Mouse (Mus musculus) midbrain, embryonic 16.5 days (tissue): ENCODE measurements around the gene Tpcn1. TPM values are rescaled to one million over a fixed set of nuclear protein-coding genes. Genes with fewer than 3 reads are reported as not detected.

Source experiments
- ATAC-seq: fragments of 200-750 bp; cut with Nextera tagmentation; 2 replicates; pipeline ENCODE4 v1.8.0; 2017; ENCODE audit warnings: moderate TSS enrichment
- H3K27ac ChIP-seq: fragments of 300-500 bp; sonication (generic); 2 replicates; pipeline ENCODE4 v1.5.1; 2014; ENCODE audit warnings: mild to moderate bottlenecking, low read length, mixed read lengths
- H3K27me3 ChIP-seq: fragments of 300-500 bp; sonication (generic); 2 replicates; pipeline ENCODE4 v1.6.1; 2014; ENCODE audit warnings: low read depth, low read length, mixed read lengths; ENCODE audit not compliant: control insufficient read depth, insufficient read depth
- H3K36me3 ChIP-seq: fragments of 300-500 bp; sonication (generic); 2 replicates; pipeline ENCODE4 v1.6.1; 2014; ENCODE audit warnings: mild to moderate bottlenecking, low read length, moderate library complexity, mixed read lengths; ENCODE audit not compliant: control insufficient read depth, insufficient read depth
- H3K4me1 ChIP-seq: fragments of 300-500 bp; sonication (generic); 2 replicates; pipeline ENCODE4 v1.6.1; 2014; ENCODE audit warnings: mild to moderate bottlenecking, low read length, mixed read lengths; ENCODE audit not compliant: control insufficient read depth, insufficient read depth
- H3K4me2 ChIP-seq: fragments of 300-500 bp; sonication (generic); 2 replicates; pipeline ENCODE4 v1.6.1; 2014; ENCODE audit warnings: mild to moderate bottlenecking, low read length, mixed read lengths
- H3K4me3 ChIP-seq: fragments of 300-500 bp; sonication (generic); 2 replicates; pipeline ENCODE4 v1.5.1; 2014; ENCODE audit warnings: low read depth, mild to moderate bottlenecking, low read length, moderate library complexity, mixed read lengths
- H3K9ac ChIP-seq: fragments of 300-500 bp; sonication (generic); 2 replicates; pipeline ENCODE4 v1.6.1; 2014; ENCODE audit warnings: low read depth, low read length, mixed read lengths
- H3K9me3 ChIP-seq: fragments of 300-500 bp; sonication (generic); replicated peaks from 2 replicates; pipeline ENCODE4 v1.6.1; 2014; ENCODE audit warnings: mild to moderate bottlenecking, low read length, mixed read lengths; ENCODE audit not compliant: control insufficient read depth, poor library complexity, severe bottlenecking
- WGBS: fragments of 180-500 bp; shearing (Covaris S2); extraction: QIAGEN DNeasy Blood & Tissue Kit; methylation state at CpG from one replicate; pipeline ENCODE4 v1.1.7; 2014; 5-methylcytosine and 5-hydroxymethylcytosine counted together
- polyA plus RNA-seq: library from polyadenylated mRNA; unstranded; fragments of >200 nt; fragmentation: Nextera tagmentation; extraction: Ambion mirVana; gene quantifications from 2 replicates; pipeline ENCODE4 v1.2.1, GENCODE M21; 2015

The Tpcn1 gene
- polyA plus RNA-seq, 1 experiment from 2014 or later: 13.1 TPM

- no peak for ATAC-seq
- Histone ChIP-seq H3K27ac (no peak overlapping the region), H3K4me3 (no peak overlapping the region), H3K4me2 (no peak overlapping the region), H3K36me3 (peaks cover 14% of the 10 kb centered on the region; the same call in 1 of the 2 replicates), H3K9ac (no peak overlapping the region), H3K9me3 (no peaks in the 10 kb centered on the region), H3K4me1 (no peaks in the 10 kb centered on the region), H3K27me3 (no peaks in the 10 kb centered on the region)
- 89% methylated on average over 13 of the region's 13 CpGs for WGBS
These were observed 92.7 kb downstream of the Tpcn1 start for GRCm38 (mm10) chr5:120495703-120496226.

- H3K9ac ChIP-seq: no peak overlapping the region
- WGBS: 81% methylated on average over 10 of the region's 10 CpGs
- peaks cover 14% of the 10 kb centered on the region; the same call in 1 of the 2 replicates for H3K36me3 ChIP-seq
- H3K4me2 ChIP-seq: no peak overlapping the region
- no peak for ATAC-seq
- H3K27me3 ChIP-seq: no peaks in the 10 kb centered on the region
- H3K4me3 ChIP-seq: no peak overlapping the region
- no peak overlapping the region for H3K27ac ChIP-seq
- H3K4me1 ChIP-seq: no peaks in the 10 kb centered on the region
- H3K9me3 ChIP-seq: no peaks in the 10 kb centered on the region
These were observed 93.3 kb downstream of the Tpcn1 start for GRCm38 (mm10) chr5:120495064-120495702.

GRCm38 (mm10) chr5:120493873-120494395, 94.5 kb downstream of the Tpcn1 start:
- Histone ChIP-seq H3K4me1 (no peaks in the 10 kb centered on the region), H3K27me3 (no peaks in the 10 kb centered on the region), H3K9ac (no peak overlapping the region), H3K27ac (no peak overlapping the region), H3K36me3 (peaks cover 14% of the 10 kb centered on the region; the same call in 1 of the 2 replicates), H3K9me3 (no peaks in the 10 kb centered on the region), H3K4me3 (no peak overlapping the region), H3K4me2 (no peak overlapping the region)
- no peak for ATAC-seq
- 75% methylated on average over 9 of the region's 9 CpGs for WGBS

GRCm38 (mm10) chr5:120493440-120493839, 95.0 kb downstream of the Tpcn1 start:
- whole genome bisulfite sequencing: 83% methylated on average over 6 of the region's 6 CpGs
- Histone ChIP-seq H3K4me3 (no peak overlapping the region), H3K27me3 (no peaks in the 10 kb centered on the region), H3K4me1 (no peaks in the 10 kb centered on the region), H3K9me3 (no peaks in the 10 kb centered on the region), H3K4me2 (no peak overlapping the region), H3K36me3 (peaks cover 13% of the 10 kb centered on the region; the same call in 1 of the 2 replicates), H3K9ac (no peak overlapping the region), H3K27ac (no peak overlapping the region)
- ATAC-seq: no peak

- no peak overlapping the region for H3K4me3 ChIP-seq
- H3K4me2 ChIP-seq: no peak overlapping the region
- no peaks in the 10 kb centered on the region for H3K4me1 ChIP-seq
- no peak for ATAC-seq
- WGBS: 67% methylated on average over 11 of the region's 11 CpGs
- H3K27ac ChIP-seq: no peak overlapping the region
- H3K9me3 ChIP-seq: no peaks in the 10 kb centered on the region
- peaks cover 11% of the 10 kb centered on the region; the same call in 1 of the 2 replicates for H3K36me3 ChIP-seq
- H3K27me3 ChIP-seq: no peaks in the 10 kb centered on the region
- H3K9ac ChIP-seq: no peak overlapping the region
These were observed 96.0 kb downstream of the Tpcn1 start for GRCm38 (mm10) chr5:120492437-120492836.

DNA sequence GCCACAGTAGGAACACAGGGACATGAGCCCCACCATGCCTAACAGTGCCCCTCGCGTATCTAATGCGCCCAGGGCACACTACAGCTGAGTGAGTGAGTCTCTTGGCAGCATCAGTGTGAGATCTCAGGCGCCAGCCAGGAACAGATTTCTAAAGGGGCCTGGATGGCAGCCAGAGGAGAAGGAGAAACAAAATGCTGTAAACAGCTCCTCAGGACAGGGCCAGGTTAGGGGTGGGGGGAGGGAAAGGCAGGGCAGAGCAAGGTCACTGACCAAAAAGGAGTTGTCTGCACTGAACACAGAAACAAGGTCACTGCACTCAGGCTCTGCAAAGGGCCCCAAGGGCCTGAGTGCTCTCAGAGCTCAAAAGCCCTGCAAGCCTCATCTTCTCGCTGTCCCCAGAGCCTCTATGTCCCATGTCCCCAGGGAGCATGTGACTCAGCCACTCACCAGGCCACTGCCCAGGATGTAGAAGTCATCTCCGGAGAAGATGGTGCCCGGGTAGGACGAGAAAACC, 97.7 kb downstream of the Tpcn1 start:
- Histone ChIP-seq H3K4me2 (no peak overlapping the region), H3K27me3 (no peaks in the 10 kb centered on the region), H3K36me3 (peaks cover 24% of the 10 kb centered on the region; the same call in 1 of the 2 replicates), H3K9me3 (no peaks in the 10 kb centered on the region), H3K4me1 (no peaks in the 10 kb centered on the region), H3K9ac (no peak overlapping the region), H3K4me3 (no peak overlapping the region), H3K27ac (no peak overlapping the region)
- ATAC-seq: no peak
- 77% methylated on average over 8 of the region's 8 CpGs for WGBS

GRCm38 (mm10) chr5:120487844-120488243, 100.6 kb downstream of the Tpcn1 start:
- Histone ChIP-seq H3K9me3 (no peaks in the 10 kb centered on the region), H3K4me3 (no peak overlapping the region), H3K27ac (no peak overlapping the region), H3K36me3 (peaks cover 21% of the 10 kb centered on the region; the same call in 1 of the 2 replicates), H3K4me1 (no peaks in the 10 kb centered on the region), H3K9ac (no peak overlapping the region), H3K4me2 (no peak overlapping the region), H3K27me3 (no peaks in the 10 kb centered on the region)
- ATAC-seq: no peak
- WGBS: 89% methylated on average over 8 of the region's 8 CpGs
